Mouse (Mus musculus): ENCODE results near the gene Lamtor4. TPM values are rescaled to one million over a fixed set of nuclear protein-coding genes. Genes with fewer than 3 reads are reported as not detected.

The Lamtor4 gene
- total RNA-seq, 2 experiments from 2014 or later, result 47.7 to 49.6 TPM

DNA sequence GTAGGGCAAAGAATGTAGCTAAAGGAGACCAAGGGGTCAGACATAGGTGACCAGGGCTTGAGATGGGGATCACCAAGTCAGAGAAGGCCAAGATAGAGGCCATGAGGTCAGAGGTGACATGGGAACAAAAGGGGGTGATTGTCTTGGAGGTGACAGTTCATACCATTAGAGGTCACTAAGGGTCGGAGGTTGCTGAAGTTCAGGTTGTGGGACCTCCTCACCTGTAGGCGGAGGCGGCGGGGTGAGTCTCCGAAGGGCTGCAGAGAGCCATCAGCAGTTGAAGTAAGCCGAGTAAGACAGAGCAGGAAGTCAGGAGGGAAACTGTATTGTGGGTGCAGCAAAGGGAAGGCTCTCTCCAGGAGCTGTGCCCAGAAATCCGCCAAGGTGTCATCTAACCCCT, 22.7 kb downstream of the Lamtor4 start:
- TF ChIP-seq CTCF (IDR thresholded peaks at IDR 0.05), result no peak
- intact Hi-C loops (cut with DNase I), result no loop called here
- Histone ChIP-seq H3K27ac (no peak overlapping the region), H3K4me3 (no peak overlapping the region)
- no peak for DNase-seq (ENCODE audit: extremely low spot score in 1 of 2, low spot score in 2 of 2)

- intact Hi-C loops (cut with DNase I), result loop anchor here (5.0 kb wide), 1 partner anchor 58 kb away; no protein-coding TSS in a partner anchor
Measured at GRCm38 (mm10) chr5:138279585-138280424, 24.5 kb downstream of the Lamtor4 start, which contains the start of the genes Gm43720, Gpc2 and Stag3. TSS of gene Gm43720 (minus strand) at chr5:138279958. TSS of gene Gpc2 (minus strand) at chr5:138280005. TSS of gene Stag3 (plus strand) at chr5:138280240.

GRCm38 (mm10) chr5:138280425-138280768, 25.1 kb downstream of the Lamtor4 start:
- no peak for TF ChIP-seq CTCF (IDR thresholded peaks at IDR 0.05)
- no peak overlapping the region for H3K27ac ChIP-seq
- intact Hi-C loops (cut with DNase I), result loop anchor here (5.0 kb wide), 1 partner anchor 58 kb away; no protein-coding TSS in a partner anchor

More at GRCm38 (mm10) chr5:138279585-138280424, 24.5 kb downstream of the Lamtor4 start, which contains the start of the genes Gm43720, Gpc2 and Stag3:
- peak; percentile 63 to 79 for DNase-seq (ENCODE audit: extremely low spot score in 1 of 2, low spot score in 2 of 2)
- no peak for TF ChIP-seq CTCF (IDR thresholded peaks at IDR 0.05)
- Histone ChIP-seq H3K4me3 (peak within 1 kb of the TSS; percentile 47), H3K27ac (no peak within 1 kb of the TSS)

GRCm38 (mm10) chr5:138280829-138281228, 25.5 kb downstream of the Lamtor4 start:
- TF ChIP-seq CTCF (IDR thresholded peaks at IDR 0.05), result no peak
- Histone ChIP-seq H3K27ac (no peak overlapping the region), H3K4me3 (no peak overlapping the region)
- no peak for DNase-seq (ENCODE audit: extremely low spot score in 1 of 2, low spot score in 2 of 2)
- intact Hi-C loops (cut with DNase I), result loop anchor here (5.0 kb wide), 1 partner anchor 59 kb away; no protein-coding TSS in a partner anchor

More at GRCm38 (mm10) chr5:138280425-138280768, 25.1 kb downstream of the Lamtor4 start:
- DNase-seq (ENCODE audit: extremely low spot score in 1 of 2, low spot score in 2 of 2), result no peak
- H3K4me3 ChIP-seq, result peak overlapping the region; percentile 47

GRCm38 (mm10) chr5:138281798-138282197, 26.5 kb downstream of the Lamtor4 start:
- DNase-seq (ENCODE audit: extremely low spot score in 1 of 2, low spot score in 2 of 2), result no peak
- Histone ChIP-seq H3K4me3 (no peak overlapping the region), H3K27ac (no peak overlapping the region)
- no peak for TF ChIP-seq CTCF (IDR thresholded peaks at IDR 0.05)
- intact Hi-C loops (cut with DNase I), result loop anchor here (5.0 kb wide), 1 partner anchor 59 kb away; no protein-coding TSS in a partner anchor

DNA sequence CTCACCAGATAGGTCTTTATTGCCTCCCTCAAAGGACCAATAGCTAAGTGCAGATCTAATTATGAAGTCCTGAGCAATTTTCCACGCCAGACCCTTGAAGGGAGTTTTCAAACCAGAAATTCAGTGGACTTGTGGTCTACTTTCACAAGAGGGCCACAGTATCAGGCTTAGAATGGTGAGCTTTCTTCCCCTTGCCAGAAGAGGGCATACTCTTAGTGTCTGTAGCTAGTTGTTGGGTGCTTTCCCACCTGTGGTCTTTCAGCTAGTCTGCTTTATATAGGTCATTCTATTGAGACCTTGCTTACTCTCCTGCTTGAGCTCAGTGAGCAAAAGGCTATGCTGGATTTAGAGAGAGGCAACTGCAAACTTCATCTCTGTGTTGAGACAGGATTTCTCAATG, 28.3 kb downstream of the Lamtor4 start:
- peak; percentile 7; the same call in 1 of the 2 replicates for TF ChIP-seq CTCF (IDR thresholded peaks at IDR 0.05)
- Histone ChIP-seq H3K4me3 (no peak overlapping the region), H3K27ac (no peak overlapping the region)
- DNase-seq (ENCODE audit: extremely low spot score in 1 of 2, low spot score in 2 of 2), result no peak
- intact Hi-C loops (cut with DNase I), result loop anchor here (5.0 kb wide), 1 partner anchor 61 kb away; no protein-coding TSS in a partner anchor

GRCm38 (mm10) chr5:138287861-138288260, 32.6 kb downstream of the Lamtor4 start:
- no peak for DNase-seq (ENCODE audit: extremely low spot score in 1 of 2, low spot score in 2 of 2)
- no peak; the same call in 1 of the 2 replicates for TF ChIP-seq CTCF (IDR thresholded peaks at IDR 0.05)
- Histone ChIP-seq H3K27ac (no peak overlapping the region), H3K4me3 (no peak overlapping the region)
- intact Hi-C loops (cut with DNase I), result no loop called here

DNA sequence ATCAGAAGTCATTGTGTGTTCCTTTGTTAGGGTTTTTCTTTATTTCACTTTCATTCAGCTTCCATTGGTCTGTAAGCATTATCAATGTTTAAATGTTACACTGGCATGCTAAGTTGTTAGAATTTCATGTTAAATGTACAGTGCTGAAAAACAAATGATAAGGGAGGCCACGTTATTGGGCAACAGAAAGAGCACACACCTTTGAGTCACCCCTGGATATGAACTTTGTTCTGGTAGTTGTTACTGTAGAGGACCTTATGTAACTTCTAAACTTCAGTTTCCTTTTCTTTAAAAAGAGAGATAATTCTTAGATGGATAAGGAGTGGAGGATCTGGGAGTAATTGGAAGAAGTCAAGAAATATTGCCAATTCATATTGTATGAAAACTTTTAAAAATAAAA, 36.4 kb downstream of the Lamtor4 start:
- Histone ChIP-seq H3K4me3 (no peak overlapping the region), H3K27ac (no peak overlapping the region)
- DNase-seq (ENCODE audit: extremely low spot score in 1 of 2, low spot score in 2 of 2), result no peak
- intact Hi-C loops (cut with DNase I), result no loop called here
- TF ChIP-seq CTCF (IDR thresholded peaks at IDR 0.05), result no peak

GRCm38 (mm10) chr5:138294158-138294557, 38.9 kb downstream of the Lamtor4 start:
- no peak for TF ChIP-seq CTCF (IDR thresholded peaks at IDR 0.05)
- intact Hi-C loops (cut with DNase I), result no loop called here
- Histone ChIP-seq H3K4me3 (no peak overlapping the region), H3K27ac (no peak overlapping the region)
- no peak for DNase-seq (ENCODE audit: extremely low spot score in 1 of 2, low spot score in 2 of 2)

DNA sequence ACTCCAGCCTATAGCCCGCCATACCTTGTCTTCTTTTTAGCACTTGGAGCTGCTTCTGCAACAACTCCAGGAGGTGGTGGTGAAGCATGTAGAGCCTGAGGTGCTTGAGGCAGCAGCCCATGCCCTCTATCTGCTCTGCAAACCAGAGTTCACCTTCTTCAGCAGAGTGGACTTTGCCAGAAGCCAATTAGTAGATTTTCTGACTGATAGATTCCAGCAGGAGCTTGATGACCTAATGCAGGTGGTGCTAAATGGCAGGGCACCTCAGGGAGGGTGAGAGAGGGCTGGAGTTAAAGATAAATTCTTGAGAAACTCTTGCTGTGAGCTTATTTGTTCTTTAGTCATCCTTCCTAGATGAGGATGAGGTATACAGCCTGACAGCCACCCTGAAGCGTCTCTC, 44.3 kb downstream of the Lamtor4 start:
- no peak for TF ChIP-seq CTCF (IDR thresholded peaks at IDR 0.05)
- DNase-seq (ENCODE audit: extremely low spot score in 1 of 2, low spot score in 2 of 2), result no peak
- H3K4me3 ChIP-seq, result no peak overlapping the region
- intact Hi-C loops (cut with DNase I), result loop anchor here (5.0 kb wide), 1 partner anchor 77 kb away; no protein-coding TSS in a partner anchor
- H3K27ac ChIP-seq, result no peak overlapping the region

Other genes starting within 250 kb of the Lamtor4 start
- not detected for gene Smok3a, start 234.2 kb upstream of the Lamtor4 start, total RNA-seq (2021)
- gene Smok3b, start 234.1 kb upstream of the Lamtor4 start, total RNA-seq (2021), result not detected
- gene Smok3c, start 202.3 kb upstream of the Lamtor4 start, total RNA-seq (2021), result not detected
- 10 to 100 TPM; 39.1 to 42.2 TPM for gene Zkscan1, start 170.4 kb upstream of the Lamtor4 start, total RNA-seq (2021)
- gene Zscan21, start 138.6 kb upstream of the Lamtor4 start, total RNA-seq (2021), result 10 to 100 TPM; 14.7 to 16.5 TPM
- 10 to 100 TPM; 10.7 to 13.4 TPM for gene Zfp113, start 99.7 kb upstream of the Lamtor4 start, total RNA-seq (2021)
- 100 to 1,000 TPM; 125 to 136 TPM for gene Cops6, start 94.4 kb upstream of the Lamtor4 start, total RNA-seq (2021)
- gene Ap4m1, start 83.5 kb upstream of the Lamtor4 start, total RNA-seq (2021), result 10 to 100 TPM; 24.5 to 28.5 TPM
- 10 to 100 TPM; 16.0 to 18.9 TPM for gene Mcm7, start 83.1 kb upstream of the Lamtor4 start, total RNA-seq (2021)
- 10 to 100 TPM; 43.8 to 45.2 TPM for gene Taf6, start 68.0 kb upstream of the Lamtor4 start, total RNA-seq (2021)
- gene Cnpy4, start 68.0 kb upstream of the Lamtor4 start, total RNA-seq (2021), result 10 to 100 TPM; 13.5 to 17.1 TPM
- 1 to 10 TPM; 7.8 to 9.3 TPM for gene Mblac1, start 61.2 kb upstream of the Lamtor4 start, total RNA-seq (2021)
- under 1 TPM in 1 of 2 experiments, not detected in 1; 0.14 TPM for gene Nxpe5, start 29.6 kb upstream of the Lamtor4 start, total RNA-seq (2021)
- 10 to 100 TPM; 64.2 to 67.8 TPM for gene BC037034, start 8.6 kb downstream of the Lamtor4 start, total RNA-seq (2021)
- gene Gal3st4, start 17.4 kb downstream of the Lamtor4 start, total RNA-seq (2021), result 1 to 10 TPM; 3.2 to 3.3 TPM
- gene Gm43720, start 24.5 kb downstream of the Lamtor4 start, total RNA-seq (2021), result under 1 TPM in 1 of 2 experiments, not detected in 1; 0.09 TPM
- 1 to 10 TPM in 1 of 2 experiments, under 1 TPM in 1; 0.61 to 1.9 TPM for gene Gpc2, start 24.5 kb downstream of the Lamtor4 start, total RNA-seq (2021)
- gene Stag3, start 24.8 kb downstream of the Lamtor4 start, total RNA-seq (2021), result under 1 TPM; 0.65 to 0.68 TPM
- gene Pvrig, start 86.5 kb downstream of the Lamtor4 start, total RNA-seq (2021), result not detected
- gene Zfp157, start 186.0 kb downstream of the Lamtor4 start, total RNA-seq (2021), result 10 to 100 TPM; 17.7 to 23.5 TPM